ENCODE assay signal across 8 mouse cellular contexts in the genomic region with DNA sequence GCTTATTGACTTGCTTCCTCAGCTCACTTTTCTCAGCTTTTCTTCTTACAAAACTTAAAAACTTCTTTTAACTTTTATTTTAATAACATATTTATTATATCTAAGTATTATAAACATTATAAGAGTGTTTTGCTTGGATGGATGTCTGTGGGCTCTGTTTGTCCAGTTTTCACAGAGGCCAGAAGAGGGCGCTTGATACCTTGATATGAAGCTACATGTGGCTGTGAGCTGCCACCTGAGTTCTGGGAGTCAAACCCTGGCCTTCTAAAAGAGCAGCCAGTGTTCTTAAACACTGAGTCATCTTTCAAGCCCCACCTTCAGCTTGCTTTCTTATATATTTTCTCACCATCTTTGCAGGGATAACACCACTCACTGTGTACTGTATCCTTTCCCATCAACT.
DNase-seq lines count a peak whose midpoint lies in the region; ATAC-seq and TF ChIP-seq lines count a peak whose summit lies in the region.

No protein-coding gene starts in this region.

- no peaks in the 10 kb centered on the region for H3K4me1 ChIP-seq in kidney, adult 2 months (ENCODE audit: control insufficient read depth, insufficient read depth, low read length)
- H3K4me1 ChIP-seq in kidney, embryonic 14.5 days (ENCODE audit: control insufficient read depth, insufficient read depth, low read length): no peaks in the 10 kb centered on the region
- H3K4me1 ChIP-seq in embryonic facial prominence, embryonic 11.5 days (ENCODE audit: control insufficient read depth, insufficient read depth, low read length): no peaks in the 10 kb centered on the region
- no peaks in the 10 kb centered on the region for H3K4me1 ChIP-seq in liver, postnatal 0 days (ENCODE audit: insufficient read depth)

- H3K27ac ChIP-seq in kidney, adult 2 months (ENCODE audit: insufficient read depth, low read depth, low read length): no peak overlapping the region
- no peak overlapping the region for H3K27ac ChIP-seq in kidney, embryonic 14.5 days (ENCODE audit: low read depth, low read length)
- no peak overlapping the region for H3K27ac ChIP-seq in embryonic facial prominence, embryonic 11.5 days (replicated peaks; ENCODE audit: low read depth, low read length)
- H3K27ac ChIP-seq in liver, postnatal 0 days (ENCODE audit: low read depth): no peak overlapping the region

- DNase-seq in adrenal gland, adult (ENCODE audit: inconsistent age in 2 of 2, low spot score in 1 of 2): peak; percentile 11 to 60
- DNase-seq in adrenal gland, postnatal 4 days (ENCODE audit: low spot score in 2 of 2): no peak
- peak; percentile 26 for DNase-seq in kidney, adult 2 months
- DNase-seq in NIH3T3 (ENCODE audit: low read depth) (peak; percentile 72), MN1 (ENCODE audit: low spot score) (no peak)
- peak; percentile 36 for DNase-seq in embryonic facial prominence, embryonic 11.5 days (ENCODE audit: low spot score)
- DNase-seq in liver, postnatal 0 days: peak; percentile 18

- WGBS in kidney, adult 2 months: 0% methylated on average over 1 of the region's 1 CpGs
- 0% methylated on average over 1 of the region's 1 CpGs for WGBS in kidney, embryonic 14.5 days
- 5% methylated on average over 1 of the region's 1 CpGs for WGBS in embryonic facial prominence, embryonic 11.5 days
- 0% methylated on average over 1 of the region's 1 CpGs for WGBS in liver, postnatal 0 days (ENCODE audit: insufficient replicate concordance)

- no peak overlapping the region for H3K4me3 ChIP-seq in kidney, adult 2 months (ENCODE audit: insufficient read depth, low read depth, low read length)
- no peak overlapping the region for H3K4me3 ChIP-seq in kidney, embryonic 14.5 days (ENCODE audit: low read length)
- no peak overlapping the region for H3K4me3 ChIP-seq in embryonic facial prominence, embryonic 11.5 days (ENCODE audit: low read depth, low read length)
- H3K4me3 ChIP-seq in liver, postnatal 0 days (ENCODE audit: low read depth, low read length): no peak overlapping the region

- no peak for ATAC-seq in kidney, embryonic 14.5 days (ENCODE audit: low FRiP score, low TSS enrichment)
- no peak for ATAC-seq in embryonic facial prominence, embryonic 11.5 days (replicated peaks; ENCODE audit: insufficient number of reproducible peaks, low FRiP score, low TSS enrichment, low read depth)
- ATAC-seq in liver, postnatal 0 days: no peak

- no peak for TF ChIP-seq POLR2A in kidney, adult 2 months (IDR thresholded peaks at IDR 0.05; ENCODE audit: low read depth, low read length)

- no peaks in the 10 kb centered on the region for H3K9me3 ChIP-seq in kidney, embryonic 14.5 days (ENCODE audit: control insufficient read depth, low read length)
- H3K9me3 ChIP-seq in embryonic facial prominence, embryonic 11.5 days (replicated peaks; ENCODE audit: control insufficient read depth, low read length): no peaks in the 10 kb centered on the region
- H3K9me3 ChIP-seq in liver, postnatal 0 days (ENCODE audit: low read length): no peaks in the 10 kb centered on the region

- no peaks in the 10 kb centered on the region for H3K36me3 ChIP-seq in kidney, adult 2 months (ENCODE audit: control insufficient read depth, insufficient read depth, low read length)
- no peaks in the 10 kb centered on the region for H3K36me3 ChIP-seq in kidney, embryonic 14.5 days (ENCODE audit: control insufficient read depth, insufficient read depth, low read length)
- no peaks in the 10 kb centered on the region for H3K36me3 ChIP-seq in embryonic facial prominence, embryonic 11.5 days (replicated peaks; ENCODE audit: control insufficient read depth, insufficient read depth, low read depth, low read length)
- H3K36me3 ChIP-seq in liver, postnatal 0 days (replicated peaks; ENCODE audit: insufficient read depth, low read length): no peaks in the 10 kb centered on the region

- peak; percentile 35; the same call in 1 of the 2 replicates for TF ChIP-seq CTCF in kidney, adult 2 months (conservative IDR thresholded peaks at IDR 0.05; ENCODE audit: insufficient read depth, insufficient read length, low read depth, low read length)
- TF ChIP-seq CTCF in liver, postnatal 0 days (IDR thresholded peaks at IDR 0.05; ENCODE audit: low read depth): peak; percentile 44

- TF ChIP-seq EP300 in liver, postnatal 0 days (IDR thresholded peaks at IDR 0.05; ENCODE audit: low read depth): no peak

- H3K27me3 ChIP-seq in kidney, adult 2 months (replicated peaks; ENCODE audit: control insufficient read depth, insufficient read depth, low read length): no peaks in the 10 kb centered on the region
- H3K27me3 ChIP-seq in kidney, embryonic 14.5 days (ENCODE audit: control insufficient read depth, insufficient read depth, low read length): no peaks in the 10 kb centered on the region
- H3K27me3 ChIP-seq in embryonic facial prominence, embryonic 11.5 days (ENCODE audit: control insufficient read depth, insufficient read depth, low read length): no peaks in the 10 kb centered on the region
- H3K27me3 ChIP-seq in liver, postnatal 0 days (ENCODE audit: insufficient read depth, low read length): no peaks in the 10 kb centered on the region

- no peak overlapping the region for H3K4me2 ChIP-seq in kidney, embryonic 14.5 days (replicated peaks; ENCODE audit: low read depth, low read length)
- no peak overlapping the region for H3K4me2 ChIP-seq in embryonic facial prominence, embryonic 11.5 days (ENCODE audit: low read depth, low read length)
- H3K4me2 ChIP-seq in liver, postnatal 0 days (ENCODE audit: low read depth, low read length): no peak overlapping the region

- H3K9ac ChIP-seq in kidney, embryonic 14.5 days (ENCODE audit: low read depth, low read length): no peak overlapping the region
- no peak overlapping the region for H3K9ac ChIP-seq in embryonic facial prominence, embryonic 11.5 days (replicated peaks; ENCODE audit: low read length)
- no peak overlapping the region for H3K9ac ChIP-seq in liver, postnatal 0 days (replicated peaks)

Comparison
In these comparisons a context has a peak if more than half of its experiments do, and no peak if none do; other contexts are left out.
1. DNase-seq: peak in adrenal gland, adult (2 of 2), kidney, adult 2 months (single experiment), NIH3T3 (single experiment), embryonic facial prominence, embryonic 11.5 days (single experiment) and liver, postnatal 0 days (single experiment); none in adrenal gland, postnatal 4 days (0 of 2) and MN1 (single experiment).